Mouse (Mus musculus) cerebellum, postnatal 36 days (tissue): ENCODE measurements around the gene Zfp827.

Source experiments
- DNase-seq, 2 experiments: peaks; one replicate each; pipeline ENCODE4 v3.0.0; 2021 to 2022; ENCODE audit warnings: mixed read lengths in 2 of 2

The Zfp827 gene

DNA sequence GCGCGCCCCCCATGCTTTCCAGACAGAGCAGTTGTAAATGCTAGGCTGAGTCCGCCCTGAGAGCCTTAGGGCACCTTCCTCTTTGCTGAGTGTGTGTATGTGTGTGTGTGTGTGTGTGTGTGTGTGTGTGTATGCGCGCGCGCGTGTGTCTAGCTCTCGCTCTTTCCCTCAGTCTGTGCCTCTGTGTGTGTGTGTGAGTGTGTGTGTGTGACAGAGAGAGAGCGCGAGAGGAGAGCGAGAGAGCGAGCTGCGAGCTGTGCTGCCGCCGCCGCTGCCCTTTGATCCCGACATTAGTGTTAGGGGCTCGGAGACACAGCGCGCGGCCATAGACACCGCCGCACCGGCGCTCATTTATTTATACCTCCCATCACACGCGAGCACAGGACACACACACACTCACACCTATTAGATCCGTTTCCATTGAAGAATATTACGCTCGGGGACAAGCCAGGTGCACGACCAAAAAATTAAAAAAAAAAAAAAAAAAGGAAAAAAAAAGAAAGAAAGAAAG is at the start of gene Zfp827:
Zfp827 (plus strand) TSS at position 461 of the 511 bp plus-strand sequence.
- DNase-seq = peak; percentile 68 to 73

DNA sequence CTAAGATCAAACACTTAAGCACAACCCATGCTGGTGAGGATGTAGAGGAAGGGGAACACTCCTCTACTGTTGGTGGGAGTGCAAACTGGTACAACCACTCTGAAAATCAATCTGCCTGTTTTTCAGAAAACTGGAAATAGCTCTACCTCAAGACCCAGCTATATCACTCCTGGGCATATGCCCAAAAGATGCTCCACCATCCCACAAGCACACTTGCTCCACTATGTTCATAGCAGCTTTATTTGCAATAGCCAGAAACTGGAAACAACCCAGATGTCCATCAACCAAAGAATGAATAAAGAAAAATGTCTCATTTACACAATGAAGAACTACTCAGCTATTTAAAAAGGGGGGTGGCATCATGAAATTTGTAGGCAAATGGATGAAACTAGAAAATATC is 23.9 kb upstream of the Zfp827 start:
- DNase-seq = no peak

DNA sequence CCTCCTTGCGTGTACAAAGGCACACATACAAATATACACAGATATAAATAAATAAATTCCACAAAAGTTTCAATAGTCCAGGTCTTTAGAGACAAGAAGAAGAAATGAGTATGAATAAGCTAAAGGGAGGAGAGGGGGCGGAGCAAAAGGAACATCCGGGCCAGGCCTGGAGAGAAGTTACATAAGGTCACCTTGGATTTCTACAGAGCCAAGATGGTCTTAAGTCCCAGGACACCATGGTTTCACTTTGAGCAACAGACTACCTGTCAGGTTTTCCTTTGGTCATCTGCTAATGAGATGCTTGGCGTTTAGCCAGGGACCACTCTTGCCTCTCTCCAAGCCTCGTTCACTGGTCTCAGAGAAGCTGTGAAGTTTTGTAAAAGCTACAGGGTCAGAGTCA is 13.2 kb upstream of the Zfp827 start:
- no peak for DNase-seq

DNA sequence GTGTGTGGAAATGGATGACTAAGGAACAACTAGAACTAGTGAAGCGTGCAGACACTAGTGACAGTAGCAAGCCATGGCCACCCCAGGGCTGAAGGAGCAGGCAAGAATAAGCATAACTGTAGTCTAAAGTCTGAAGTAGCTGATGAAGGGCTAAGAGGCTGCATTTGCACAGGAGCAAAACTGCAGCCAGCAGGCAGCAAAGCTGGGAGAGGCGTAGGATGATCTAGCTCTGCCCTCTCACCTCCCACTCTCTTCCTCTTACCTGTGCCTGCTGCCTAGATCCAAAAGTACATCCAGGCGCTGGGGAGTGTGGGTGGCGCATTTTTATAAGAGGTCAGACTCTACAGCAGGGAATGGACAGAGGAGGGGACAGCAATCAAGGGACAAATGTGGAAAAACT is 12.2 kb upstream of the Zfp827 start:
- DNase-seq = no peak

DNA sequence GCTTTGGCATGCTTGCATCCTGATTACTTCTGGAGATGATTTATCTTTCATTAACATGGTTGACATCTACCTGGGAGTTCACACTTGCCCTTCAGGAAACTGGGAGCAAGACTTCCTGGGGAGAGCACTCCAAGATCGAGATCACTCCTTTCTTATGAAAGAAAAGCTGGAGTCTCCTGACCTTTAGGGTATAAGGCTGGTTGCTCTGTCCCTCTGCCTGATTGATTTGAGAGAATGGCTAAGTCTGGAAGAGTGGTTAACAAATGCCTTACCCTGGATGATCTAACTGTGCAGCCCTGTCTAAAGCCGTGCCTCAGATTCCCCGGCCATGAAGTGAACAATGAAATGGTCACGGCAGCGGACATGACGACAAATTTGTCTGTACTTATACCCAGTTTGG is 11.7 kb upstream of the Zfp827 start:
- no peak for DNase-seq

DNA sequence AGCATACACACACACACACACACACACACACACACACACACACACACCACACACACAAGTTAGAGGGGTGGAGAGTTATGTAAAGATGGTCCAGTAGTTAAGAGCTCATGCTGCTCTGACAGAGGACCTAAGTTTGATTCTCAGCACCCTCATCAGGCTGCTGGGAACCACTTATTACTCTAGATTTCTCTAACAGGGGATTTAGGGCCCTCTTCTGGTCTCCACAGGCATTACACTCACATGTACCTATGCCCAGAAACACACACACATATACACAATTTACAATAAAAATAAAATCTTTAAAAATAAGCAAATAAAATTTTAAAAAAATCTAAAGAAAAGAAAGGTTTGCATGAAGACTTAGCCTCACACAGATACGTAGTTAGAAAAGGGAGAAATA is 4.3 kb upstream of the Zfp827 start:
- DNase-seq = no peak

DNA sequence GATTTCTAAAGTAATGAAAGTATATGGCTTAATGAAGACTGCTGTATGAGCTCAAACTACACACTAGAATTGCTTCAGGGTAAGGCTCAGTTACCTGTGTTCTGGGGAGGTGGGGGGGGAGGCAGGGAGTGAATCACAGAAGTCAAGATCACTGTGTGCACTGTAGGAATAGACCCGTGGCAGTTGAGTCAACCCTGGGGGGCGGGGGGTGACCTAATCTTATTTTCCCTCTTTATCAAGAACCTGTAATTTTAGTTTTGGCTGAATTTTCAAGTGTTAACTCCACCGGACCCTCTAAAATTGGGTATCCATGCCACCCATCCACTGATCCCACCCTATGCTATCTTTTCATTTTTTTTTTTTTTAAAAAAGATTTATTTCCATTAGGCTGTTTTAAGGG is 918 bp upstream of the Zfp827 start:
- no peak for DNase-seq

DNA sequence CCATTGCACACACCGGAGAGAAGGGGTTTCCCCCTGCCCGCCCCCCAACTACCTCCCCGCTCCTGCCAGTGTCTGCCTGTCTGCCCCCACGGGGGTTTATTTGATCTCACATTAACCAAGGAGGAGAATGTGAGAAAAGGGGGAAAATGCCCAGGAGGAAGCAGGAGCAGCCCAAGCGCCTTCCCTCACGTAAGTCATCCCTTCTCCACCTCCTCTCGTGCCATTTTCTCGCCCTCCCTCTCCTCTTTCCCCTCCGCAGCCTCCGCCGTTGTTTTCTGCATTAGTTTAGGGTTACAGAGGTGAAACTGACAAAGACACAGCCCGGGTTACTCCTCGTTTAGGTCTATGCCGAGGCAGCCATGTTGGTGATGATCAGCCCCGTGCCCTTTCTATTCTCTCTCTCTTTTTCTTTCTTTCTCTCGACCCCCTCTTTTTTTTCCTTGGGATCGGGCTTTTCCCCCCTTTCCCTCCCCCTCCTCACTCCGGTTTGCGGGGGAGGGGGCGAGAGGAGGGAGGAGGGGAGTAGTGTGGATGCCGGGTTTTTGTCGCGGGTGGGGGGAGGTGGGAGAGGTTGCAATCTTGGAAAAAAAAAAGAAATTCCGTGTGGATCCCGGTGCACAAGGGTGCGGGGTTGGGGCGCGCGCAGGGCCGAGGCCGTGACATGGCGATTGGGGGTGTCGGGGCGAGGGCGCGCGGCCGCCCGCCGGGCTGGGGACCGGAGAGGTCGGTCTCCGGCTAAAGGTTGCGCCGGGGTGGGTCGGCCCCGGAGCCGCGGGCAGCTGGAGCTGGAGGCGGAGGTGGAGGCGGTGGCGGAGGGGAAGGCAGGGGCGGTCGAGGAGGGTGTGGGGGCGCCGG is 531 bp downstream of the Zfp827 start:
- DNase-seq = peak; percentile 25 to 53

DNA sequence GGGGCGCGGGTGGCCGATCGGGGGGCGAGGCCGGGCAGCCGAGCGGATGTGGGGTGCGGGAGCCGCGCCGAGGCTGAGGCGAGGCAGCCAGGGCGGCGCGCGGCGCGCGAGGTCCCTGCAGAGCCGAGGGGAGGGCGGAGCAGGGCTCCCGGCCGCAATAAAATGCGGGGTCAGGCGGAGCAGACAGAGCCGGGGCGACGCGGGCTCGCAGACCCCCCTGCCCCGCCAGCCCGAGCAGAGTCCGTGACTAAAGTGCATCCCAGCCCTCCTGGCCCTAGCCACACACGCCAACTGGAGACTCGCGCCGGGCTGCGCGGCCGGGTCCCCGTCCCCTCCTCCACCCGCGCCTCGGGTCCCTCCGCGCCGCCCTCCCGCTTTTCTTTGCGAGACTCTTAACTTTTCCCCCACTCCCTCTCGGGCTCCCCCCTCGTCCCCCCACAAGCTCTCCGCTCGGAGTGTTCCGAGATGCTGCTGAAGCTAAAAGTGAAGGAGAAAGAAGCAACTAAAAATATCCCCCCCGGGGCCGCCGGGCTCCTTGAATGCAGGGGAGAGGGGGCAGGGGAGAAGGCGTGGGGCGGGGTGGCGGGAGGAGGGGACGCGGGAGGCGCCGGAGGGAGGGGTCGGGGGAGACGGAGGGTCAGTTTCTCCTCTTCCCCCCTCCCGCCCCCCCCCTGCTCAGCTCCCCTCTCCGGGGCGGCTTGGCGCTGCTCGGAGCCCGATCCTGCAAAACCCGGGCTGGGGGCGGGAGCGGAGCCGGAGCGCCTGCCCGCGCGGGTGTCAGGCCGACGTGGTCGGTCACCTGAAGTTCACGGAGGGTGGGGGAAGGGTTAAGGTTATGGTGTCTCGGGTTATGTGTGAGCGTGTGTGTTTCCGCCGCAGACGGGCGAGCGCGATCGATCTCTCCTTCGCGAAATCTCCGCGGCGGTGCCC is 1.4 kb downstream of the Zfp827 start:
- peak; percentile 63 to 69 for DNase-seq

DNA sequence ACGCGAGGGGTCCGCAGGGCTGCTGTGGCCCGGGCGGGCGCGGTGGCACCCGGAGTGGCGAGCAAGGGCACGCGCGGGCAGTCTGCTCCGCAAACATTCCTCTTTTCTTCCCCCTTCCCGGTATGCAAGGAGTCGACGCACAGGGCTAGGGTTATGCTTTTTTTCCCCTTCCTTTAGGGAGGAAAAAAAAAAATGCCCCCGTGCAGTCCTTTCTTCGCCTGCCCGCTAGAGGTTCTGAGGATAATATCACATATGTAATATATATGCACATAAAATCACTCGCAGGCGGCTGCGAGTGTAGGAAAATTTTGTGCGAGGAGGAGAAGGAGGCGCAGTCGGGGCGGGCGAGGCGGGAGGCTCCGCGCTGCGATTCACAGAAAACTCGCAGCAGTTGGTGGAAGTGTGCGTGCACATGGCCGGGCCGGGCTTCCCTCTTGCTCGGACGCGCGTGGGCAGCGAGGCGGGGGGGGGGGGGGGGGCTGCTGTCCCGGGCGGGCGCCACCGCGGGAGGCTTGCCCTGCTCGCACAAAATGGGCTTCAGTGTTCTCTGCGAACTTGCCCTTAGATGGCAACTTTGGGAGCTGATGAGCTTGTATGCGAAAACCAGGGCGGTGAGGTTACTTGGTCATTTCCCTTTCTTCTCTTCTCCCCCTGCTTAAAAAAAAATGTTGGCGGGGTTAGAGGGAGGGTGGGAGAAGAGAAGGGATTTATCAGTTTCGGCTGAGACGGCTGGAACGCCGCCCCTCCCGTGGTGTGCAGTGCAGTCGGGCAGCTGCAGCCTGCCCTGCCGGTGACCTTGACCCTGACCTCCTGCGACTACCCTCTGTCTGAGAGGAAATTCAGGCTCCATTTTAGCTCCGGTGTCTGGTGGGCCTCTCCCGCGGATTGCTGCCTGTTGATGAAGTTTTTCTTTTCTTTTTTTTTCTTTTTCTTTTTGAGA is 2.4 kb downstream of the Zfp827 start:
- DNase-seq = peak; percentile 58 to 61

DNA sequence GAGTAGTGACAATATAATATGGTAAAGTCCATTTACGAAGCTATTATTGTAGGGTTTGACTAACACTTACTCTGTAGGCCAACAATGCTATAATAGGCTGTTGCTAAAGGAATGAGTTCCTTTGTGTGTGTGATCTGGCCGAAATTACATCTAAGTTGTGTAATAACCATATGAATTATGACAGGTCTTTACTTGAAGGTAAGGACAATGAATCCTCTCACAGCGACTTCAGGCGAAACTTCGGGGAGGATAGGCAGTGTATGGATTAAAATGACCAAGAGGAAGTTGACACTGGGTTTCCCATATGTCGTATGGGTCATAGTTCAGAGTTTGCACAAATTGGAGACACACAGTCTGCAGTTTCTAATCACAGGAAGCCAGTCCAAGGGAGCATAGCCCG is 9.3 kb downstream of the Zfp827 start:
- no peak for DNase-seq

DNA sequence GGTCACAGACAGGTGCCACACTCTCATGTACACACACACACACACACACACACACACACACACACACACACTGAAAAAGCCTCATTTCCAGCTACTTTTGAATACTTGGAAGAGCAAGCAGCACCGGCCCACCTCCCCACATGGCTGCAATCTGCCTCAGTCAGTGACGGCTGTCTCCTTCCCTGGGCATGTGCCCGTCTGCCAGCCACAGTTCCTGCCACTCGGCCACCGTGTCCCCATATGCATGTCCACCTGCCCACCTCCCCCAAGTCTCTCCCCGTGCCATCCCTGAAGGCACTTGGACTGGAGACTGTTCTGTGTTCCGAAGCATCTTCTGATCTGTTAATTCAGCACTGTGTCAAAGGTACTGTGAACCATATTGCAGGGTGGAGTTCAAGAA is 9.8 kb downstream of the Zfp827 start:
- DNase-seq = peak; percentile 26 to 28

DNA sequence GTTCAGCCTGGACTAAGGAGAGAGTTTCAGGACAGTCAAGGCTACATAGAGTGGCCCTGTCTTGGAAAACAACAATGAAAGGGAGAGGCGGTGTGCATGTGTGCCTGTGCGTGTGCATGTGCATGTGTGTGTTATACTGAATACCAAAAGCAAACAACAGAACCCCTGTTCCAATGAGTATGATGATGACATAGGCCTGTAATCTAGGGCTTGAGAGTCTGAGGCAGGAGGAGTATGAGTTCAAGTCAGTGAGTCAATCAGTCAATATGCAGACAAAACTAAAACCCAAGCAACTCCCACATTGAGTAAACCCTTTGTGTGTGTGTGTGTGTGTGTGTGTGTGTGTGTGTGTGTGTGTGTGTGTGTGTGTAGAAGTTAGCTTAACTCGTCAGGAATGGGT is 13.2 kb downstream of the Zfp827 start:
- no peak for DNase-seq

DNA sequence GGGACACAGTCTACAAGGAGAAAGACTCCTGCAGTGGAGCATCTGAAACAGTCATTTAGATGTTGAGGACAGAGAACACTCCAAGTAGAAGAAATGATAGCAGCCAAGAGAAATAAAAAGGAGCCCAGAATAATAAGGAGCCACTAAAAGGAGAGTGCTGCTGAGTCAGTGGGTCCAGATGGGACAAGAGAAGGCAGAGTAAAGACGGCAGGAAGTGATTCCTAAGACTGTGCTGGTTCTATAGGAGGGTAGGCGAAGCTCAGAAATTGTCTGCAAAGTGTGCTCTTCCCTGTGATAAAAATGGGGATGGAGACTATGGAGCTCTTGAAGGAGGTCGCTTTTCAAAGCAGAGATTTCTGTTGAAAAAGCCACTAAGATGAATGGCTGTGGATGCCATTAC is 14.0 kb downstream of the Zfp827 start:
- no peak for DNase-seq

DNA sequence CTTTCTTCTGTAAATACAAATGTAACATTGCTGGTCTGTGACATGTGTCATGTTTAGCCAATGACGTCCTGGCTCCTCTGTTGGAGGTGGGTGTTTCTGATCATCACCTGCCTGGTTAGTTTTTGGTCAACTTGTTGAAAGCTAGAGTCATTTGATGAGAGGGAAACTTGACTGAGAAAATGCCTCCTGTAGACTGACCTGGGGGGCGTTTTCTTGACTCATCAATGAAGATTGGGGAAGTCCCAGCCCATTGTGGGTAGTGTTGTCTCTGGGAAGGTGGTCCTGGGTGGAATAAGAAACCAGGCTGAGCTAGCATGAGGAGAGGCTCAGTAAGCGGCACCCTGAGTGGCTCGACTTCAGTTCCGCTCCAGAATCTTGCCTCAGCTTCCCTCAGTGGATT is 16.4 kb downstream of the Zfp827 start:
- no peak for DNase-seq

DNA sequence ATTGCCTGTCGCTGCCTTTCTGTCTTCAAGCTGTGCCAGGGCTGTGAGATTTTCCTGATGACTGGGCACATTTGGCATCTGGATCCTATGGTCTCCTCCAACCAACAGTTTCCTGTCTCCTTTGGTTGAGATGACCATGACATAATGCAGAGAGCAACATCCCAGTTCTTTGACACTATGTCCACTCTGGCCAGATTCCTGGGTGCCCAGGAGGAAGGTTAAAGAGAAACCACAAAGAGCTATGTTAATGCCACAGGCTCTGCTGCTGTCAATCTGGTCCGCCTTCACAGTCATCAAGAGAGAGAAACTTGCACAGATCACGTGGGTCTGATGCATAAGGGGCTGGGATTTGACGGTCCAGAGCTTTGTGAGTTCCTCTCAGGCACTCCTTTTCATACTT is 18.4 kb downstream of the Zfp827 start:
- DNase-seq = no peak

DNA sequence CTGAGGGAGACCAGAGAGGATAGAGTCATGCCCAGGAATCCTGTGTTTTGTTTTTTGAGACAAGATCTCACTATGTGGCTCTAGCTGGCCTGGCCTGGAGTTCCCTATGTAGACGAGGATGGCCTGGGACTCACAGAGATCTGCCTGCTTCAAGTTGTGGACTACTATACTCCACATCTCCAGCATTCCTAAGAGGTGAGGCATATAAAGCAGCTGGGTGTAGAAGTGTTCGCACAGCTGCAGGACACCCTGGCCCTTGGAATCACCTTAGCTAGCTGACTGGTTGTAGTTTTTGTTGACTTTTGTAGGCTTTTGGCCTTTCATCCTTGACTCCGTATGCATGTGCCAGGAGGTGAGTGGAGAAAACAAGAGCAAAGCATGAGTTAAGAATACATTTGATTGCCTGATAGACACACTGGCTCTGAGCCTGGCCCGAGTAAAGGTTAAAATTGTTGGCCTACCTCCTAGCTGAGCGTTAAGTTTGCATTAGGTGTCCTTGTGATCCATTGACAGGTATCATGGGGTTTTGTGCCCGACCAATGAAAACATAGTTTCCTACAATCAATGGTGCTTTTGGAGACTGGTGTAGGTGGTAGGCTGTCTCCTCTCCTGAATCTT is 20.3 kb downstream of the Zfp827 start:
- no peak for DNase-seq

DNA sequence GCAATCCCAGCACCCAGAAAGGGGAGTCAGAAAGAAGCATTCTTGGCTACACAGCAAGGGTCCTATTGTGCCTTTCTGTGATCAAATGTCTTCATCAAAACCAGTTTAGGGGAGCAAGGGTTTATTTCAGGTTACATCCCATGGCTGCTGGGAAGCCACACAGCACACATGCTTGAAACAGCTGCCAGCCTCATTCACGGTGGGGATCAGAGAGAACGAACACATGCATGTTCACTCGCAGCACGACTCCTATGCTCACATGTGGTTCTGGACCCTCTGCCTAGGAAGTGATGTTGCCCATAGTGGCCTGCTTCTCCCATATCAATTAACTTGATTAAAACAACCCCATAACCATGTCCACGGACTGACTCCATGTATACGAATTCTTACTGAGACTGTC is 26.0 kb downstream of the Zfp827 start:
- no peak for DNase-seq

DNA sequence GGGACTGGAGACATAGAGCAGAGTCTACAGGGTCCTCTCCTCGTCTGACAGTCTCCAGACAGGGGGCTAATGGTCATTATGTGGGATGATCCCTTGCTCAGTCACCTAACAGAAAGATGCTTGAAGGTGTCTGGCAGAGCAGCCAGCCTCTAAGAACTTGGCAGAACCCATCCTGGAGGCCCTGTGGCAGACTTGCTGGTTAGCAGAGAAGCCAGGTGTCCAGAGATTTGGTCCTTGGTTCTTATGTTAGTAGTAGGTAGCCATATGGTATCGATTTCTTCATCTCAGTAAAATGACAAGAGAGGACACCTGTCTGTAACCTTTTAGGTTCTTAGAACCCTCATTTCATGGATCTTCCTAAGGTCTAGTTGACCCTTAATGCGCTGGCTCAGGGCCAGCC is 28.9 kb downstream of the Zfp827 start:
- peak; percentile 22 to 24 for DNase-seq

DNA sequence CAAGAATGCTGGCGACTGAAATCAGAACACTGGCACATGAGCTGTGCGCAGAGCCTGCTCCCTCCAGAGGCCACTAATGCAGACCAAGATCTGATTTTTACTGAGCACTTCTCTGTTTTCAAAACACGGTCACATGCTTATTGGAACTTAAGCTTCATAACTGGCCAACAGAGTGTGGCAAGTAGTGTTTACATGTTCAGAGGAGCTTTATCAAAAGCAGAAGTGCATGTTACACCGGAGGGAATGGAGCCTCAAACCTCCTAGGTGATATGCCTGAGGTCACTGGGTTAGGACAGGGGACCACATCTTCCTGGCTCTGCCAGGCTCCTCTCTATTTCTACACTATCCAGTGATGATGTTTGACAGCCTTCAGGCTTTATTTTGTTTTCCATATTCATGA is 31.1 kb downstream of the Zfp827 start:
- DNase-seq = no peak

DNA sequence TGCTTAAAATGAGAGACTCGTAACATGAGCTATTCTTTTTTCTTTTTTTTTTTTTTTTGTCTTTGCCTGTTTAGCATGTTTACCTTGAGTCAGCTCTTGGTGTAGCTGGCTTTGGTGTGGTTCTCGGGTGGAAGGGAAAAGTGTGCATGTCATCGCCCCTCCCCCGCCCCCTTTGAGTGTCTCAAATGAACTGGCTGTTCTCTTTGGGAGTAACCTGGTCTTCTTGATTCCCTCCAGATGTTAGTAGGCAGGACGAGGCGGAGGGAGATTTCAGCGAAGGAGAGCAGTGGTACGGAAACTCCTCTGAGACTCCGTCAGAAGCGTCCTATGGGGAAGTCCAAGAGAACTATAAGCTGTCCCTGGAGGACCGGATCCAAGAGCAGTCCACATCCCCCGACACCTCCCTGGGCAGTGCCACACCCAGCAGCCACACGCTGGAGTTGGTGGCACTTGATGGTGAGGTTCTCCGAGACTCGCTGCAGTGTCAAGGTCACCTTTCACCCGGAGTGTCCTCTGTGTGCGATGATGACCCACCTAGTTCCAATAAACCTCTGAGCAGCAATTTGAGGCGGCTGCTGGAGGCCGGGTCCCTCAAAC is 31.9 kb downstream of the Zfp827 start:
- DNase-seq = no peak

DNA sequence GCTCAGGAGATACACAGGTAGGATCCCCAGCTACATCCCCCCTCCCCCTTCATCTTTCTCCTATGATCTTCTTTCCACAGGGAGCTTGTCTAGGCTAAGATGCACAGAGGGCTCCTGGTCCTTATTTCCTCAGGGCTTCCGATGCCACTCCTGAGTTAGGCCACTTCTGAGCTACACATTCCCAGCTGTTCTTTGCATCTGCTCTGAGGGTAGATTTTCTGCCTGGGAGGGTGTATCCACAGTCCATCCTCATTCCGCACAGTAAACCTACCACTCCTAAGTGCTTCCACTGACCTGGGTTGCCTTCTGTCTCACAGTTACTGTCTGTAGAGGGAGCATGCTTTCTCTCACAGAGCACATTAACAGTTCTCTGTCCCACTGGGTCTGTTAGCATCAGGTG is 37.7 kb downstream of the Zfp827 start:
- no peak for DNase-seq
